Mouse (Mus musculus) kidney, postnatal 0 days (tissue): ENCODE measurements around the gene Tctn3. TPM values are rescaled to one million over a fixed set of nuclear protein-coding genes. Genes with fewer than 3 reads are reported as not detected.

Experiments
- ATAC-seq: fragments of 200-750 bp; cut with Nextera tagmentation; replicated peaks from 2 replicates; pipeline ENCODE4 v1.8.0; 2017; ENCODE audit warnings: low read depth, moderate number of reproducible peaks, moderate TSS enrichment, moderate library complexity; ENCODE audit not compliant: low FRiP score
- DNase-seq: peaks from one replicate; pipeline ENCODE4 v3.0.0-alpha.2; 2016; ENCODE audit warnings: low spot score
- H3K27ac ChIP-seq: fragments of 300-500 bp; sonication (generic); 2 replicates; pipeline ENCODE4 v1.5.1; 2014; ENCODE audit warnings: mild to moderate bottlenecking
- H3K27me3 ChIP-seq: fragments of 300-500 bp; sonication (generic); 2 replicates; pipeline ENCODE4 v1.6.1; 2014; ENCODE audit warnings: low read length, mixed read lengths; ENCODE audit not compliant: insufficient read depth
- H3K36me3 ChIP-seq: fragments of 300-500 bp; sonication (generic); 2 replicates; pipeline ENCODE4 v1.6.1; 2014; ENCODE audit warnings: low read length, mixed read lengths; ENCODE audit not compliant: insufficient read depth
- H3K4me1 ChIP-seq: fragments of 300-500 bp; sonication (generic); replicated peaks from 2 replicates; pipeline ENCODE4 v1.6.1; 2014; ENCODE audit warnings: antibody characterized with exemption, low read length, mixed read lengths; ENCODE audit not compliant: insufficient read depth
- H3K4me2 ChIP-seq: fragments of 300-500 bp; sonication (generic); 2 replicates; pipeline ENCODE4 v1.6.1; 2014; ENCODE audit warnings: mild to moderate bottlenecking, low read length, moderate library complexity, mixed read lengths
- H3K4me3 ChIP-seq: fragments of 300-500 bp; sonication (generic); replicated peaks from 2 replicates; pipeline ENCODE4 v1.5.1; 2014; ENCODE audit warnings: low read depth, low read length
- H3K9ac ChIP-seq: fragments of 300-500 bp; sonication (generic); 2 replicates; pipeline ENCODE4 v1.6.1; 2014; ENCODE audit warnings: low read depth, low read length
- H3K9me3 ChIP-seq: fragments of 300-500 bp; sonication (generic); replicated peaks from 2 replicates; pipeline ENCODE4 v1.6.1; 2016; ENCODE audit warnings: low read length, inconsistent platforms, mixed read lengths
- CTCF ChIP-seq: IDR thresholded peaks from 2 replicates; pipeline ENCODE4 v1.5.1; 2016; ENCODE audit warnings: antibody characterized with exemption, low read depth, mild to moderate bottlenecking, moderate library complexity
- WGBS: fragments of 180-500 bp; shearing (Covaris S2); extraction: QIAGEN DNeasy Blood & Tissue Kit; methylation state at CpG from one replicate; pipeline ENCODE4 v1.1.7; 2014; 5-methylcytosine and 5-hydroxymethylcytosine counted together
- polyA plus RNA-seq: library from polyadenylated mRNA; unstranded; fragments of >200 nt; fragmentation: Nextera tagmentation; extraction: Ambion mirVana; gene quantifications from 2 replicates; pipeline ENCODE4 v1.2.1, GENCODE M21; 2015

Tctn3 gene
- polyA plus RNA-seq: 9.3 and 11.0 TPM in 2 replicates

DNA sequence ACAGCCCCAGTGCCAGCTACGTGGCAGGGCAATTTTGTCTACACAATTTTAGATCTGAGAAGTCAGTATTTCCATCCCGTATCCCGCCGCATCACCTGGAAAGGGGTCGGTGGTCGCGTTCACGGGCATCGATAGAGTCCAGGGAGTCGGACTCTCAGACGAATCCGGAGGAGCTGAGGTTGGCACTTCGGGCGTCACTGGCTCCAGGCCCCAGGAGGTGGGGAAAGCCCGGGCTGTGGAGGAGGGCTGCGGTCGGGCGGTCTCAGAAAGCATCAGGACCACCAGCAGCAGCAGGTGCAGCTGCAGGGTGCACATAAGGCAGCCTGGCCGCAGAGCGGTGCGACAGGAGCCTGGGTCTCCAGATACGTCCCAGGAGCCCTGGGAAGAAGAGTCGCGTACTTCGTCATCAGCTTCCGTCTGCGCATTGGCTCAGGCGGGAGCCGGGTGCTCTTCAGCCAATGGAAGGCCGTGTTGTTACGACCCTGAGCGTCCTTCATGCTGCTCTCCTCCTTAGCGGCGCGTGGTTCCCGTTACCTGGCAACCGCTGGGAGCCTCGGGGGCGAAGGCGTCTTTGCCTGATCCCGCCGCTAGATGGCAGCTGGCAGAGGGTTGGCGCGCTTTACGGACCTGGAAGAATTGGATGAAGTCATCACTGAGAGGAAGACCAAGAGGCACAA lies at the start of gene Tctn3, which contains the start of gene Entpd1:
Gene Tctn3, minus strand, starts transcription at position 404 of the 677 bp plus-strand sequence.
Gene Entpd1, plus strand, starts transcription at position 537 of the 677 bp plus-strand sequence.
- Histone ChIP-seq H3K27ac (no peak within 1 kb of the TSS), H3K4me1 (0 out of 2 replicates have a peak, but pooled peaks cover 4% of the 10 kb centered on the region), H3K9me3 (no peaks in the 10 kb centered on the region), H3K9ac (peak within 1 kb of the TSS; percentile 57), H3K27me3 (no peaks in the 10 kb centered on the region), H3K4me2 (peak within 1 kb of the TSS; percentile 64), H3K4me3 (peak within 1 kb of the TSS; percentile 53), H3K36me3 (peaks cover 19% of the 10 kb centered on the region)
- ATAC-seq (peak; percentile 100), DNase-seq (peak; percentile 99)
- WGBS: under 1% methylated on average over 45 of the region's 45 CpGs
- peak; percentile 99 for TF ChIP-seq CTCF

DNA sequence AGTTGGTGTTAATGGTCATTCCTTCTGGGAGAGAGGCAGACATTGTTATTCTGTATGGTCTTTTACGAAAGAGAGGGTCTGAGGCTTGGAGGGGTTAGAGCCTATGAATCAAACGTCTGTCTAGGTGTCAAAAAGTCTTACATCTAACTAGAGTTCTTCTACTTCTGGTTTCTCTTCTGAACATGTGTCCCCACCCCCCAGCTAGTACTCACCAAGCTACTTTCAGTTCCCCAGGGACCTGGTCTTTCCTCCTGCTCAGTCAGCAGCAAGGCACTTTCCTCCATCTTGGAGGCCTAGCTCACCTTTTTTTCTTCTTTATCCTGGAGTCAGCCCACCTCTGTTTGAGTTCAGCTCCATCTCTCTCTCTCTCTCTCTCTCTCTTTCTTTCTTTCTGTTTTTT lies 49.1 kb upstream of the Tctn3 start:
- TF ChIP-seq CTCF: no peak
- no peaks in the 10 kb centered on the region for H3K9me3 ChIP-seq
- 74% methylated on average over 2 of the region's 2 CpGs for WGBS
- H3K27me3 ChIP-seq: no peaks in the 10 kb centered on the region
- H3K9ac ChIP-seq: no peak overlapping the region
- no peak for DNase-seq
- no peak overlapping the region for H3K27ac ChIP-seq
- H3K36me3 ChIP-seq: no peaks in the 10 kb centered on the region
- H3K4me3 ChIP-seq: peak overlapping the region; percentile 31; the same call in 1 of the 2 replicates
- peak overlapping the region; percentile 71 for H3K4me2 ChIP-seq
- no peaks in the 10 kb centered on the region for H3K4me1 ChIP-seq
- ATAC-seq: no peak

DNA sequence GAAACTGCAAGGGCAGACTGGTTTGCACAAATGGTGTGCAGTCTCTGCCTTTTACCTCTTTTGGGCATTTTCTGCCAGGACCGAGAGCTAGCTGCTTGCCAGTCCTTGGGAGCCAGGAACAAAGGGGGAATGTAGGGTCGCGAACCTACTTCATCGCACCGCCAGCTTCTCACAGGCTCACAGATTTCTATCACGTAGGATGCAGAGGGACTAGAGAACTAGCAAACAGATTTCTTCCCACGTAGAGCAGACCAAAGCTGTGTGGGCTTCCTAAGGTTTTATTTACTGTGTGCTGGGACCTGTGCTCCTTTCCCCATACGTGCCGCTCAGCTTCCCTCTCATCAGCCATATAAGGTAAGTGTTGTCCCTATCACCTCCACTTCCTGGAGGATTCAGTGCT lies 48.5 kb upstream of the Tctn3 start:
- Histone ChIP-seq H3K36me3 (no peaks in the 10 kb centered on the region), H3K4me1 (no peaks in the 10 kb centered on the region), H3K4me2 (peak overlapping the region; percentile 71), H3K9ac (peak overlapping the region; percentile 49; the same call in 1 of the 2 replicates), H3K4me3 (peak overlapping the region; percentile 31), H3K27me3 (no peaks in the 10 kb centered on the region), H3K27ac (peak overlapping the region; percentile 27; the same call in 1 of the 2 replicates), H3K9me3 (no peaks in the 10 kb centered on the region)
- peak; percentile 29 for DNase-seq
- 8% methylated on average over 9 of the region's 9 CpGs for WGBS
- no peak for ATAC-seq
- no peak for TF ChIP-seq CTCF

DNA sequence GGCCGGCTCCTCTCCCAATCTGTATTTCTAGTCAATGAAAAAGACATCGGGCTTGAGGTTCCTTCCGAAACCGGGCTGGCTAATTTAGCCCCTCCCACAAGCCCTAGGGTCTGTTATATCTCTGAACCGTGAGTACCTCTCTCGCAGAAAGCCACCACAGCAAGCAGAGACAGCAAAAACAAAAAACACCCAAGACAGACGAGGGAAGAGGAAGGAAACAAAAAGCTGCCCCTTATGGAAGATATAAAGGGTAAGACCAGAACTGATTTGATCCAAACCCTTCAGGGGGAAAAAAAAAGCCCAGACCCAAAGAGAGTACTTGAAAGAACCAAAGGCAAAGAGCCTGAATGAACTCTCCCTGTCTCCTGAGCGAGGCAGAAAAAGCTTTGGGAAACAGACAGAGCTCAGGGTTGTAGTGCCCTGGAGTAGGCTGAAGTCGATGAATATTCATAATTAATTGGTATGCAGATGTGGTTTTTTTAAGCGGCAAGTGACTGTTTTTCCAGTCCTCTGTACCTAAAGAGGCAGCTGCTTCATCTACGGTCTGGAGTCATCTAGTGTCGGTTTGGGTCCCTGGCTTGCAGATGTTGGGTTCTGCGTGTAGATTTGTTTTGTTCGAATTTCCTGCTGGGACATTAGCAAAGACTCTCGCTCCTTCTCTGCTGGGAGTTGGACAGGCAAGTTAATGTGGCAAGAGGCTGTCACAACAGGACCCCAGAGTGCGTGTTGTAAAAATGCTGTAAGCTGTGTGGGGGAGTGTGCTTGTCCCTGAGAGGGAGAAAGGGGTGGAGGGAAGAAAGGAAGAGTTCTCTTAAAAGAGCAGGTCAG lies 47.8 kb upstream of the Tctn3 start:
- peak; percentile 56 for DNase-seq
- Histone ChIP-seq H3K27ac (peak overlapping the region; percentile 27), H3K9ac (peak overlapping the region; percentile 49), H3K9me3 (no peaks in the 10 kb centered on the region), H3K4me3 (peak overlapping the region; percentile 31), H3K4me2 (peak overlapping the region; percentile 71), H3K4me1 (no peaks in the 10 kb centered on the region), H3K36me3 (no peaks in the 10 kb centered on the region), H3K27me3 (no peaks in the 10 kb centered on the region)
- no peak for ATAC-seq
- under 1% methylated on average over 16 of the region's 16 CpGs for WGBS
- no peak for TF ChIP-seq CTCF

DNA sequence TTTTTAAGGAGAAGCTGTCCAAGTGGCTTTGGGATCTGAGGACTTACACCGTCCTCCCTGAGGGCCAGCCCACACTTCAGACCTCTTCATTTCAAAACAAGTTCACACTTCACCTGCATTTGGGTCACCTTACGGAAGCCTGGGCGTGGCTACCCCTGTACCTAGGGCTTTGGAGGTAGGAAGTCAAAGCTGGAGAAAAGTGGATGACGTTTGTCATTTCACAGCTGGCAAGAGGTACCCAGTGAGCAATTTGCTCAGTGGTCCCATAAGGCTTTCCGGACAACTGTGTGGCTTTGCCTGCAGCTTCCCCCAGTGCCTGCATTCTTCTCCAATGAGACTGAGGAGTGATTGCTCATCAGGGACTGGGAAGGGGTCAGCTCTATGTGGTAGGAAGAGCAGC lies 46.9 kb upstream of the Tctn3 start:
- no peak overlapping the region for H3K4me3 ChIP-seq

DNA sequence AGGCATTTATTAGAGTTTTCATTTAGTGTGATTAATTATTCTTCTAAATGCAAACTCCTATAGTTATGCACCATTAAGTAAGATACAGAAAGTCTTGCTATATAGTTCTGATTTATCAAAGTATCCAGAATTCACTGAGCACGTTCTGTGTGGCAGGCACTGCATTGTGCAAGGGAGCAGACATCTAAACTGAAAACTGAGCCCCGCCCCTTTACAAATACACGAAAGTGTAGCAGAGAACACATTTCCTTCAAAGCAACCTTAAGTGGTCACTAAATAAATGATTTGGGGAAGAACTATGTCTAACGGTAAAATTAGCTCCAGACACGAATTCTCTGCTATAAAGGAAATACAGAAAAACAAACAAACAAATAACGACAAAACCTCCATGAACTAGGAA lies 46.2 kb upstream of the Tctn3 start:
- Histone ChIP-seq H3K4me2 (no peak overlapping the region), H3K27ac (no peak overlapping the region), H3K27me3 (no peaks in the 10 kb centered on the region), H3K36me3 (no peaks in the 10 kb centered on the region), H3K4me1 (no peaks in the 10 kb centered on the region), H3K9ac (no peak overlapping the region), H3K9me3 (no peaks in the 10 kb centered on the region), H3K4me3 (no peak overlapping the region)
- 66% methylated on average over 6 of the region's 6 CpGs for WGBS
- no peak for DNase-seq
- no peak for ATAC-seq
- no peak for TF ChIP-seq CTCF

More for the DNA sequence above, 46.9 kb upstream of the Tctn3 start:
- 45% methylated on average over 5 of the region's 5 CpGs for WGBS
- Histone ChIP-seq H3K27me3 (no peaks in the 10 kb centered on the region), H3K9me3 (no peaks in the 10 kb centered on the region), H3K27ac (no peak overlapping the region), H3K36me3 (no peaks in the 10 kb centered on the region), H3K9ac (no peak overlapping the region), H3K4me2 (peak overlapping the region; percentile 11; the same call in 1 of the 2 replicates), H3K4me1 (no peaks in the 10 kb centered on the region)
- ATAC-seq: no peak
- DNase-seq: no peak
- no peak for TF ChIP-seq CTCF
